Mouse (Mus musculus) left cerebral cortex, adult 18-20 months (tissue): ENCODE results near the gene Hoxc5. TPM values are rescaled to one million over a fixed set of nuclear protein-coding genes. Genes with fewer than 3 reads are reported as not detected.

Experiments used
- DNase-seq, 2 experiments: peaks; one replicate each; pipeline ENCODE4 v3.0.0; 2021 to 2022; ENCODE audit warnings: low spot score in 2 of 2, mixed read lengths in 1 of 2
- total RNA-seq, 2 experiments: library from RNA; stranded (reverse); gene quantifications; 2 replicates each; pipeline ENCODE4 v1.2.3; 2021

Gene Hoxc5
- total RNA-seq, 2 experiments from 2014 or later: not detected

DNA sequence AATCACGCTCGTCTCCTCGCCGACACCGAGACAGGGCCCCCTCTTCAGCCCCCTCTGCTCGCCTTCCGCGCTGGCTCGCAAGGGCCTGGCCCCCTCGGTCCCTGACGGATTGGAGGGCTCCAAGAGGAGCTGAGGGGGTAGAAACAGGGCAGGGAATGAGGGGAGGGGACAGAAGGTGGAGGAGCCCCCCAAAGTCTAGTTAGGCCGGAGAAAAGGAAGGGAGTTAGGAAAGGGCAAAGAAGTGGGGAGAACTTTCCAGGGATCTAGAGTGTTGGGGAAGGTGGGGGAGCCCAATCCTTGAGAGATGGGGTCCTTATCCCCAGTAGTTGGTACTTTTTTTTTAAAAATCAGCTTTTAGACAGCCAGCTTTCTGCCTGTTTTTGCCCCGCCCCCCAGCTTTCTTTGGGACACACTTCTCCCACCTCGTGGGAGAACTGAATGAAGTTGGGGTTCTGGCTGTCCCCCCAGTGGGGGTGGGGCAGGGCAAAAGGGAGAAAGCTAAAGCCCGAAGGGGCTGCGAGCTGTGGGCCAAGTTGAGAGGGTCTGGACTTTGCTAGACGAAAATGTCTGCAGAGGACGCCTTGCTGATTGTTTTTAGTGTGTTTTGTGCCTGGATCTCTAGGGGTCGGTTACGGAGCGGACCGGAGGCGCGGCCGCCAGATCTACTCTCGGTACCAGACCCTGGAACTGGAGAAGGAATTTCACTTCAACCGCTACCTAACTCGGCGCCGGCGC lies 43.0 kb downstream of the Hoxc5 start:
- no peak for DNase-seq

DNA sequence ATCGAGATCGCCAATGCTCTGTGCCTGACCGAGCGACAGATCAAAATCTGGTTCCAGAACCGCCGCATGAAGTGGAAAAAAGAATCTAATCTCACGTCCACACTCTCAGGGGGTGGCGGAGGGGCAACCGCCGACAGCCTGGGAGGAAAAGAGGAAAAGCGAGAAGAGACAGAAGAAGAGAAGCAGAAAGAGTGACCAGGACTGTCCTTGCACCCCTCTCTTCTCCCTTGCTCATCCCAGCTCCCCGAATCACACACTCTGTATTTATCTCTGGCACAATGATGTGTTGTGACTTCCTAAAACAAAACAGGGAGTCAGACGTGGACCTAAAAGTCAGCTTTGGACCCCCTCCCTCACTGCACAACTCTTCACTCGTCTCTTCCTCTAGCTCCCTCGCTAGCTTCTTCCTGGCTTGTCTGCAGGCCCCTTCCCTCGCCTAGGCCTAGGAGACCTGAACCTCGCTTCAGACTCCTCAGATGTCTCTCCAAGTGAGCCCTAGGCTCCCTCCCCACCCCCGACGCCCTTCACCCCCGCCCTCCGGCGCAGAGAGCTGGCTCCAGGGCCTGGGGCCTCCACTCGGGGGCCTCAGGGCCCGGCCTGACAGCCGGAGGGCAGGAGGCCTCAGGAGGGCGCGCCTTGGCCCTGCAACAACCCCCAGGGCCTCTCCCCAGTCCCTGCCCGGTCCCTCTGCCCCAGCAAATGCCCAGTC lies 43.8 kb downstream of the Hoxc5 start:
- DNase-seq: no peak

DNA sequence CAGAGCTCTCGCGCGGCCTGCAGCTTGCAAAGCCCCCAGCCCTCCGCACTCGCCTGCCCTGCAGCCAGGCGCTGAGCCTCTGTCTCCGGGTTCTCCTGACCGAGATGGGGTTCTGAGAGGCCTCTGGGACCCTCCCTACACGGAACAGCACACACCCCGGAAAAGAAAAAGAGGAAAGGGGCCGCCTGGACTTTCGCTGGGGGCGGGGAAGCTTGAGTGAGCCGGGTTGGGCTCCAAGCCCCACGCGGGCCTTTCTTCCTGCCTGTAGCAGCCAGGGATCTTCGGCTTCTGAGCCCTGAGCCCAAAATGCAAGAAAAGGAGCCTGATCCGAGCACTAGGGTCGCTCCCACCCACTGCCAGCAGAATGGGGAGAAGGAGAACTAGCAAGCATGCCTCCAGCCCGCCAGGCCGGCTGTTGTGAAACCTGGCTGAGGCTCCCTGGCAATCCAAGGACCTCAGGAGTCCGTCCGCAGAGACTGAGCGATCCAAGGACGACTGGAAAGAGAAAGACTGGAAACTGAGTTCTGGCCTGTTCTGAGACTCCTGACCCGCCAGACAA lies 44.8 kb downstream of the Hoxc5 start:
- DNase-seq: no peak

DNA sequence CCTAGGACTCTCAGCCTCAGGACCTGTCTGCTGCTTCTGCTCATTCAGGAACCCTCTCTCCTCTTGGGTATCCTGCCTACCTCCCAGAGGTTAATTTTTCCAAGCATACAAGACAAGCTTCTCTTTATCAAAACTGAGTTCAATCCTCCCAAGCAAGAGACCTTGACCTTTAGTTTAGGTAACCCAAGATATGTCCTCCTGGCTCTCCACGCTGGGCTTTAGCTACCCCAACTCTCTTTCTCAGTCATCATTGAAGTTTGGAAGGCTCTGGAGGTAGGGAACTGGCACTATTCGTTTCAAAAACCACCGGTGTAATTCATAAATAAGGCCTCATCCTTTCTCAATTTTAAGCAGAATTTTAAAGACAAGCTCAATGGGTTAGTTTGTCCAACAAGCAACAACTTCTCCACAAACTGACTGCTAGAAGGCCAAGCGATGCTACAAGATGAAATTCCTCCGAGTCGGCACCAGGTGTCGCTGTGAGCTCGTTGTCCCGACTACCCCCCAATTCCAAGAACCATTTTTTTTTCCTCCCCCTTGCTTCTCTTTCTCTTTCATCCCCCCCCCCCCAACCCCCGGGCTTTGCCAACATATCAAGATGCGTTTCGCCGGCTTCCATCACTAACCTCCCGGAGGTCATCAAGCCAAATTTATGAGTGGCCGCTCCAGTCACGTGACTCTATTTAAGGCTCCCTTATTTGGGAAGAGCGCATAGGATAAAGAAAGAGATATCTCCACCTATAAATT lies 46.2 kb downstream of the Hoxc5 start:
- peak; percentile 42 to 49 for DNase-seq

DNA sequence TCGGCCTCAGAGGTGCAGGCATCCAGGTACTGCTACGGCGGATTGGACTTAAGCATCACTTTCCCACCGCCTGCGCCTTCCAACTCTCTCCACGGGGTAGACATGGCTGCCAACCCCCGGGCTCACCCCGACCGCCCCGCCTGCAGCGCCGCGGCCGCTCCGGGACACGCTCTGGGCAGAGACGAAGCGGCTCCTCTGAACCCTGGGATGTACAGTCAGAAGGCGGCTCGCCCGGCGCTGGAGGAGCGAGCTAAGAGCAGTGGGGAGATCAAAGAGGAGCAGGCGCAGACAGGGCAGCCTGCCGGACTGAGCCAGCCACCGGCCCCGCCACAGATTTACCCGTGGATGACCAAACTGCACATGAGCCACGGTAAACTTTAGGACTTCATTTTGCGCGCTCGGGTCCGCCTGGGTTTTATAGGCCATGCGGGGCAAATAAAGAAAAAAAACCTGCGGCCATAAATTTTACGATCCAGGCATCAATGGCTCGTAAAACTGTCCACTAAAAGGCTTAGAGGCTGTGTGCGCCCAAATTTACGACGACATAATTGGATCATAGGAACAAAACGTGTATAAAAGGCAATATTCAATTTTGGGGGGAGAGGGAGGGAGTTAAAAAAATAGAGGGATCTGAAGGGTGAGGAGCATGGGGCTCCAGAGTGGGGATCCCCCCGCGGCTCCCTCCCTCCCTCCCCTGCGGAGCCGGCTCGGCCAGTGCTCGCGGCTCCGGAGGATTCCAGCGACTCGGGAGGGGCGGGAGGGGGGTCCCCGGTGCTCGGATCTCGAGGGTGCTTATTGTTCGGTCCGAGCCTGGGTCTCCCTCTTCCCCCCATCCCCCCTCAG lies 47.1 kb downstream of the Hoxc5 start:
- no peak for DNase-seq

DNA sequence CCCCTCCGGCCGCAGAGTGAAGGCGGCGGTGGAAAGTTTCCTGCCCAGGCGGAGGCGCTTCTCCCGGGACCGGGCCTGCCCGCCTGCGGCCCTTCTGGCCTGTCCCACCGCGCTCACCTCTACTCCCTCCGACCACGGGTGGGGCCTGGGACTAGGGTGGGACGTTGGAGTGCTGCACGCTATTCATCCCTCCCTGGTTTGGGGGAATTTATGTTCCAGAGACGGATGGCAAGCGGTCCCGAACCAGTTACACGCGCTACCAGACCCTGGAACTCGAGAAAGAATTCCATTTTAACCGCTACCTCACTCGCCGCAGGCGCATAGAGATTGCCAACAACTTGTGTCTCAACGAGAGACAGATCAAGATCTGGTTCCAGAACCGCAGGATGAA lies 47.8 kb downstream of the Hoxc5 start:
- DNase-seq: no peak

DNA sequence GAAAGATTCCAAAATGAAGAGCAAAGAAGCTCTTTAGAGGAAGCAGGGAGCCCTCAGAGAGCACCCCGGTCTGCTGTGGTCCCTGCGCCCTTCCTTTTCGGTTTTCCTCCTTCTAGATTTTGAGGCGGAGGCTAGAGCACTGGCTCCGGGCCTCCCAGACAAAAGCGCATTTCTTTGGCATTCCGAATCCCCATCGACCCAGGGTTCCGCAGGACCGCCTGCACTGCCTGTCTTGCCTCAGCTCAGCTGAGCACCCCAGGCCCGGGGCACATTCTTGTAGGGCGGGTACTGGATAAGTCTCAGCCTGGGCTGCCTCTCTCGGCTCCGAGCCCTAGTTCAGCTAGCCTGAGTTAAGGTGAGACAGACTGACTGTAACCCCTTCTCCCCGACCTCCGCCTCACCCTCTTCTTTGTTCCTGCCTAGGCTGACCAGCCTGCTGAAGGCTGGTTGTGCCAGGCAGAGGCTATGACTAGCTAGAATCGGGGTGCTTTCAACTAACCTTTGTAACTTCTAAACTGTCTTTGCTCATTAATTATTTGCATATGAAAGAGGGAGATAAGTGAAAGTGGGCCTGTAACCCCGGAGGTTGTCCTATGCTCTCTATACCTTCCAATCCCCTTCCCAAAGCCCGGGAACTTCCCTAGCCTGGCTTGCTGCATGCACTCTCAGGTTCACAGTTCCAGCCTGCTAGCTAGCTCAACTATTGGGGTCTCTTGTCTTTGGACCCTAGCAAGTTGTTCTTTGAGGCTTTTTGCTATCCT lies 48.3 kb downstream of the Hoxc5 start:
- DNase-seq: no peak

DNA sequence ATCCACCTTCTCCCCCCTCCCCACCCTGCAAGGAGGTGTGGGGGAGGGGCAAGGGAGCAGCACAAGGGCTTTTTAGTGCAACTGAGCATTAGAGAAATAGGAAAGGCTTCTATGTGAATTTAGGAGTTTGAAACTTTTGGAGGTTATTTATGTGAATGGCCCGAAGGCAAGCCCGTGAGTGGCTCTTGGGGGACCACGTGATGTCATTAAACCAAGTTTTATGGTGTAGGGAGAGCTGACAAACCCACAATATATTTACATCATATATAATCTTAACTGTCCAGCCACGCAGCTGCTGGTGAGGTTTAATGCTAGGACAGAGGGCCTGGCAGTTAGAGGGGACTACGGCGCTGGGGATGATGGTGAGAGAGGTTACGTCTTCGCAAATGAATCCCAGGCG lies 51.4 kb downstream of the Hoxc5 start, which contains the start of gene Hoxc4:
TSS of gene Hoxc4 (plus strand) at position 299 of the 400 bp plus-strand sequence.
- DNase-seq: no peak

DNA sequence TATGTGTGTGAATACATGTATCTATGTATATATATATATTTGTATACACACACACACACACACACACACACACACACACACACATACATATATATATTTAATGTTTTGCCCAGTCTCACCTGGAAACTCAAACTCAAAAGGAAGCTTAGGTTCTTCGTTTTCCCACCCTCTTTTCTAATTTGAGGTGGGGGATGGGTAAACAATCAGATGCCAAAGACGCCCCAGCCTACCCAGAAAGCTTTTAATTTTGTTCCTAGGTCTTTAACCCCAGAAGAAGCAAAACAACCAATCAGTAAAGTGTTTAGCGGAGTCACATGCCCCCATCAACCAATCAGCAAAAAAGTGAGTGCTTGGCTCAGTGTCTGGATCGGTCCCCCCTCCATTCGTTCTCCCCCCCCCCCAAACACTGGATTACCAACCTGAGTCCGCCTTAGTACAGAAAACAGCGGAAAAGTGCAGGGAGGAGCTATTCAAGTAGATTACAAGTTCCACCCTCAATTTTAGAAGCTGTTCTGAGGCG lies 53.7 kb downstream of the Hoxc5 start:
- DNase-seq: no peak

DNA sequence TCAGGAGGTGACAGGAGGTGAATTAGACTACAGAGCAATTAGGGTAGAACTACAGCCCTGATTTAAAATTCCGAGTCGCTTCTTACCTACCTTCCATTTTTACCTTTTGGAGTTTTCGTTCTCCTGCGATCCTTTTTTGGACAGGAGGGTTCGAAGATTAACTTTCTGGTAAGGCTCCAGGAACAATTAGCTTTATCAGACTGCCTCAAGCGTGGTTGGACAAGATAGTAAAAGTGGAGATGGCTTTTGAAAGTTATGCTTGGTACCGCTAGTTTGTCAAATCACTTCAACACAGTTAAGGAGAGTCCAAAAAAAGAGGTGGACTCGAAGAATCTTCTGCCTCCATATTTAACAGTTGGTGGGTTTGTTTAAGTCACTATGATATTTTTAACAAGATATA lies 54.3 kb downstream of the Hoxc5 start:
- no peak for DNase-seq

DNA sequence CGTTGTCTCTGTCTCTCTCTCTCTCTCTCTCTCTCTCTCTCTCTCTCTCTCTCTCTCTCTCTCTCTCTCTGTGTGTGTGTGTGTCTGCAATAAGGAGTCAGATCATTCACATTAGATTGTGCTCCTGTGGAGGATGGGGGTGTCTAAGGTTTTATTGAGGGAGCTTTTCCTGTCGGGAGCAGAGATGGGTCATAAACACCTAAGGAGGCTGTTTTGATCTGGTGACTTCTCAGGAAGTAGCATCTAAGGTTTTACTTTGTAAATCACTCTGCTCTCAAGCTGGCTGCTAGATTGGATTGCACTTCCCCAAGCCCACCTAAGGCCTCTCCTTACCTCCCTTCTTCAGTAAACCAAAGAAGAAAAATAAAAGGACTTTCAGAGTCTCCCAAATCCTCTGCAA lies 56.9 kb downstream of the Hoxc5 start:
- no peak for DNase-seq

DNA sequence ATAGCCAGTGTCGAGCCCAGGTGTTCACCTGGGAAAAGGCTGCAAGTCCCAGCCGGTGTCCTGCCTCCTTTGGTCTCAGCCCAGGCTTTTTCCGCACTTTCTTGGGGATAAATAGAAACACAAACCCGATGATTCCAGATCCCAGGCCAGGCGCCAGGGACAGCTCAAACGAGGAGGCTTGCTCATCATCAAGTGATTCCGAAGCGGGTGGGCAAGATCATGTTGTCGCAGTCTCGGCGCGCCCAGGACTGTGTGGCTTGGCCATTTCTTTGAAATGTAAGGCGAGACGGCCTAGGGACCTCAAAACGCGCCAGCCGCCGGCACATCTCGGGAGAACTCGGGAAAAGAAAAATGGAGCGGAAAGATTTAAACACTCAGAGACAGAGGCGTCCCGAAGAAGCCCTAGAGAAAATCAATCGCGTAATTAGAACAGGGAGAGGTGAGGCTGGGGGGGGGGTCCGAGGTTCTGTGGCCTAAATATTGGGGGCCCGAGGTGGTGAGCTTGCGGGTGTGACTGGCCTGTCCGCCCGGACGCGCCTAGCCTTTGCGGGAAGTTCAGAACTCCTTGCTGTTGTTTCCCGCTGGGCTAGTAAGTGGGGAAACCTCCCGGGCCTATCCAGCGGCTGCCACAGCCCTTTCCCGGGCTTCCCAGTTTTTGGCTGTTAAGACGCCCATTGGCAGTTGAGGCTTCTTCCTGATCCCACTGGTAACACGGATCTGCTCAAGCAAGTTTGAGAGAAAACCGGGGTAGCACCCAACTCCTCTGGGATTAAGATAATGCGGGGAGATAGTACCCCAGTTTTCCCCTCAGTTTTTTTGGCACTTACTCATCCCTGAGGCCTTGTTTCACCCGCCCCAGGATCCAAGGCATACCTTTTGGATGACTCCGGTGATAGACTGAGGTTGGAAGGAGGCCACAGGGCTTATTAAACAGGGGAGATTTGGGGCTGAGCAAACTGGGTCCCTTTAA lies 60.3 kb downstream of the Hoxc5 start:
- no peak for DNase-seq

DNA sequence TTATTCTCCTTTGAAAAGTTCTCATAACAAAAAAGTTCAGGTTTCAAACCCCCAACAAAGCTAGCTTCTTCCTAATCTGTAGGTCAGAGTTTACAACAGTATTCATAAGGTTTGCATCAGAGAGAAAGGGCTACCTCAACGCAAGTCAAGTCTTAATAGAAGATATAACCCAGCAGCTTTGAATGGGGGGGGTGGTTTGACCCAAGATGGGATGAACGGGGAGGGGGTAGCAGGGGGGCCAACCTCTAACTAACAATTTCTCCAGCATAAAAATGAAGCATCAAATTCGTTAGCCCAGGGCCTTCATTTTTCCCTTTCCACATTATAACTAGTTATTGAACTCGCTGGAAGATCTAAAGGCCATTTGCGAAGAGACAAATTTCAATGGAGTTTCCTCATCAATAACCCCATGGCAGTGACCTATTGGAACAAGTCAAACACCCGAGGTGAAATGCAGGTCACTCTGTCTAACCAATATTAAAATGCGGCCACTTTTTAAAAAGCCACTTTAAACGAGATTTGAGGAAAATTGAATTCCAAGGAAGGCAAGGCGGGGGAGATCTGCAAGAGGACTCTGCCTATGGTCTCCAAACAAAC lies 61.8 kb downstream of the Hoxc5 start:
- DNase-seq: no peak

DNA sequence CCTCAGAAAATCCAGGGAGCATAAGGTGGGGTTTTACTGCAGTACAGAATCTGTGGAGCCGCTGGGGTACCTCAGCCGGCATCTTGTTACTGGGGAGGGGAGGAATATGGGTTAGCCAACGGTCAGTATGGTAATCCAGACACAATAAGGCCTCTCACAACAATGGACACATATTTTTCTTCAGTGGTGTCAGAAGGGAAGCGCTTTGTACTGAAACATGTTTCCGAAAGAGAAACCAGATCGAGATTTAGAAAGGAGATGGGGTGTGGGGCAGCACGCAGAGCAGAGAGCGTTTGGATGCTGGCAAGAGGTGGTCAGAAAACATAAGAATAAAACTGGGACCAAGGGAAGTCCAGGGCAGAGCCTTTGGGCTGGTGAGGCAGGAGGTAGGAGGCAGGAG lies 62.9 kb downstream of the Hoxc5 start:
- DNase-seq: no peak

DNA sequence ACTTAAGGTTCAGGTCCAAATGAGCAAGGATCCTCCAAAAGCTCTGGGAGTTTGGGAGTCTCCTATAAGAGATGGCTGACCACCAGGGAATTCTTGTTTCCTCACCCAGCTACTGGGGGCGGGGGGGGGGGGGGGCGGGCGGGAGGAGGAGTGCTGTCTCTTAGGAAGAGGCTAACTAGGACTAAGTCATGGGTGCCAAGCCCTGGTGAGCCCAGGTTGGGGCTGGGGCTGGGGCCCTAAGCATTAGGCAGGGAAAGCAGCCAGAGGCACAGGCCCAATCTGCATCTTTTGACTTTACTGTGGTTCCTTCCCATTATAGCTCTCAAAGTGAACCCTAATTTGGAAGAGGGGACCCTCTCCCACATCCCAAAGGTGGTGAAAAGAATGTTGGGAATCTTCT lies 64.9 kb downstream of the Hoxc5 start:
- no peak for DNase-seq

DNA sequence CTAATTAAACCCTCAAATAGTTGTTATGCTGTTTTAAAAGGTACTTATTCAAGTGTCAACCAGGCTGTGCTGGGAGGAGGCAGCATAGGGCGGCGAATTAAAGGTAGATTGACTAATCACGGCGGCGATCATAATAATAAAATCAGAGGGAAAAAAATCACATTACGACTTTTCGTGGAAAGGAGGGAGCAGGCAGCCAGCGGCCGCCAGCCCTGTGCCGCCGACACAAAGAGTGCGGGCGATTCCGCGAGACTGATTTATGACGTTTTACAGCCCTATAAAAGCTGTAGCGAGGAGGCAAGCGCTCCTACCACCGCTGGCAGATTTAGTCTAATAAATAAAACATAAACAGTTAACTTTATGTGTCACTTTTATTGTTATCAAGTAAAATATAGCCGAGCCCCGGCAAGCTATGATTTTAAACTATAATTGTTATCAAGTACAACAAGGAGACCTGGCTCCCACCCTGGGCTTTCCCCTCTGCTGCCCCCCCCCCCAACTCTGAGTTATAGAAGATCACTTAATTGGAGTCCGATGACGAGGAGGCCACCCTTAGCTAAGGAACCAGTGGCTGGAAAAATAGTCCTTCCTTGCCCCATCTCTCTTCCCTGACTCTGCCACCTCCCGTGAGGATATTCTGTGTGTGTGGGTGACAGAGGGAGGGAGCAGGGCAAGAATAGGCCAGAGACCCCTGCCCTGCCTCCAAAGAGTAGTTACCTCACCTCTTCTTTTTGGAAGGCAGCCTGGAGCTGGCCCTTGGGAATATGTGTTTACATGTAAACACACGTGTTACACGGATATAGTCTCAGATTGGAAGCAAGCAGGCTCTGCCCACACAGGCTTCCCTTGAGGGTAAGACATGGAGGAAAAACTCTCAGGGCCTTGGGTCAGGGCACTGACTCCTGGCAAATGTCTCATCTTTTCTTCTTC lies 65.7 kb downstream of the Hoxc5 start:
- DNase-seq: no peak
